Mouse (Mus musculus) lung, postnatal 0 days (tissue): Measurements from ENCODE around the gene Rnf166. TPM values are rescaled to one million over a fixed set of nuclear protein-coding genes. Genes with fewer than 3 reads are reported as not detected.

Source experiments
- ATAC-seq: fragments of 200-750 bp; cut with Nextera tagmentation; 2 replicates; pipeline ENCODE4 v1.8.0; 2017; ENCODE audit warnings: moderate library complexity
- DNase-seq: peaks from one replicate; pipeline ENCODE4 v3.0.0-alpha.2; 2016; ENCODE audit warnings: low spot score
- H3K27ac ChIP-seq: fragments of 300-500 bp; sonication (generic); 2 replicates; pipeline ENCODE4 v1.5.1; 2014; ENCODE audit warnings: antibody characterized with exemption, mild to moderate bottlenecking, low read length, mixed read lengths
- H3K27me3 ChIP-seq: fragments of 300-500 bp; sonication (generic); replicated peaks from 2 replicates; pipeline ENCODE4 v1.6.1; 2014; ENCODE audit warnings: low read length, mixed read lengths; ENCODE audit not compliant: insufficient read depth
- H3K36me3 ChIP-seq: fragments of 300-500 bp; sonication (generic); 2 replicates; pipeline ENCODE4 v1.6.1; 2014; ENCODE audit warnings: low read length, mixed read lengths; ENCODE audit not compliant: insufficient read depth
- H3K4me1 ChIP-seq: fragments of 300-500 bp; sonication (generic); 2 replicates; pipeline ENCODE4 v1.6.1; 2014; ENCODE audit warnings: antibody characterized with exemption, low read depth, low read length, mixed read lengths; ENCODE audit not compliant: insufficient read depth
- H3K4me2 ChIP-seq: fragments of 300-500 bp; sonication (generic); replicated peaks from 2 replicates; pipeline ENCODE4 v1.6.1; 2014; ENCODE audit warnings: low read depth, mild to moderate bottlenecking, low read length, moderate library complexity, mixed read lengths
- H3K4me3 ChIP-seq: fragments of 300-500 bp; sonication (generic); 2 replicates; pipeline ENCODE4 v1.5.1; 2014; ENCODE audit warnings: low read depth, low read length
- H3K9ac ChIP-seq: fragments of 300-500 bp; sonication (generic); replicated peaks from 2 replicates; pipeline ENCODE4 v1.6.1; 2014; ENCODE audit warnings: low read depth, mild to moderate bottlenecking
- H3K9me3 ChIP-seq: fragments of 300-500 bp; sonication (generic); 2 replicates; pipeline ENCODE4 v1.6.1; 2016; ENCODE audit warnings: low read length, mixed read lengths
- CTCF ChIP-seq: IDR thresholded peaks from 2 replicates; pipeline ENCODE4 v1.5.1; 2016; ENCODE audit warnings: antibody characterized with exemption, mild to moderate bottlenecking
- EP300 ChIP-seq: IDR thresholded peaks from 2 replicates; pipeline ENCODE4 v1.6.1; 2016; ENCODE audit warnings: antibody characterized with exemption, mild to moderate bottlenecking, control low read depth
- WGBS: fragments of 180-500 bp; shearing (Covaris S2); extraction: QIAGEN DNeasy Blood & Tissue Kit; methylation state at CpG from one replicate; pipeline ENCODE4 v1.1.7; 2014; 5-methylcytosine and 5-hydroxymethylcytosine counted together
- polyA plus RNA-seq: library from polyadenylated mRNA; unstranded; fragments of >200 nt; fragmentation: Nextera tagmentation; extraction: Ambion mirVana; gene quantifications from 2 replicates; pipeline ENCODE4 v1.2.1, GENCODE M21; 2015

The Rnf166 gene
- polyA plus RNA-seq, 1 experiment from 2014 or later = 52.7 TPM

DNA sequence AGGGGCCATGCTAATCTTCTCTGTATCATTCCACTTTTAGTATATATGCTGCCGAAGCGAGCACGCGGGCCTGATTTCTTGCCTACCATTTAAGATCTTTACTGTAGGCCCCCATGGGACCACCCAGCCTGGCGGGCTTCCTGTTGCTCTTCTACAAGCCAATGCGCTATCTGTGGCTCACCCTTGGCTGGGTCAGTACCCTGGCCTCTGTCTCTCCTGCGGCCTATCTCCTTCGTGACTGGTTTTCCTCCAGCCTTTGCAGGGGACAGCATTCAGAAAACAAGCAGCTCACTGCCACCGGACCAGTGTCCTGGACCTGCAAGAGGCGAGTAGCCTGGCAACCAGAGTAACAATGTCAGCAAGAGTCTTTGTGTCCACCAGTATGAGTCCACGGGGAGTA lies 44.7 kb upstream of the Rnf166 start:
- Histone ChIP-seq H3K9me3 (no peaks in the 10 kb centered on the region), H3K27me3 (no peaks in the 10 kb centered on the region), H3K9ac (no peak overlapping the region), H3K4me2 (no peak overlapping the region), H3K4me3 (no peak overlapping the region), H3K4me1 (peaks cover 50% of the 10 kb centered on the region), H3K27ac (peak overlapping the region; percentile 63), H3K36me3 (no peaks in the 10 kb centered on the region)
- ATAC-seq (no peak), DNase-seq (no peak)
- TF ChIP-seq EP300 = no peak
- no peak for TF ChIP-seq CTCF
- WGBS = 61% methylated on average over 11 of the region's 11 CpGs

DNA sequence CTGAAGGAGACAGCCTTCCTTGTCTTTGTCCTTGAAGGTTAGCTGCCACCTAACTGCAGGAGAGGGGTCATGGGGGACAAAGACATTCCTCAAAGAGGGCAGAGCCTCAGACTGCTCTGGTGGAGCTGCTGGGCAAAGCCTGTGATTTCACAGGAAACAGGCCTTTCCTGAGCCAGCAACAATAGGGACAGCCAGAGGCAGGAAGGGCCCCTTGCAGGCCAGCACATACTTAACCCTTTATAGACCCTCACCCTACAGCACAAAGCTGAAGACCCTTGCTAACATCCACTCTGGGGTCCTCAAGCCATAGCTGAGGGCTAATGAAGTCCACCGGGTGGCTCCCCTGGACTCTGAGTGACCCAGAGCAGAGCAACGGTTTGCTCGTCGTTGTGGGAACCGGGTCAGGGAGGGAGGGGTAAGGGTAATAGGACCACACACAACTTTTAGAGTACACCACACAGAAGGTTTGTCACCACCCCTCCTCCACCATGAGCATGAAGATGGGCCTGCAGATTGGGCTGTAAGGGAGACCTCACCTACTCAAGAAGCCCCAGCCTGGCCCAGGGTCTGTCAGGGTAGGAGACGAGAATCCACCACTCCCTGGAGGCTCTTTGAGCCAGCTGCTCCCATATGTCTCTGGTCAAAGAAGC lies 41.8 kb upstream of the Rnf166 start:
- H3K4me3 ChIP-seq = no peak overlapping the region
- no peaks in the 10 kb centered on the region for H3K27me3 ChIP-seq
- DNase-seq (peak; percentile 81), ATAC-seq (peak; percentile 87)
- peak overlapping the region; percentile 87 for H3K27ac ChIP-seq
- 0 out of 2 replicates have a peak overlapping the region, but pooled peaks have one; percentile 9 for H3K4me2 ChIP-seq
- TF ChIP-seq CTCF (peak; percentile 37), EP300 (peak; percentile 76)
- H3K9me3 ChIP-seq = no peaks in the 10 kb centered on the region
- H3K9ac ChIP-seq = 0 out of 2 replicates have a peak overlapping the region, but pooled peaks have one; percentile 24
- peaks cover 21% of the 10 kb centered on the region for H3K4me1 ChIP-seq
- no peaks in the 10 kb centered on the region for H3K36me3 ChIP-seq
- WGBS = 13% methylated on average over 6 of the region's 6 CpGs

GRCm38 (mm10) chr8:122515699-122516098 lies 39.8 kb upstream of the Rnf166 start:
- ATAC-seq (no peak), DNase-seq (no peak)
- H3K27ac ChIP-seq = 0 out of 2 replicates have a peak overlapping the region, but pooled peaks have one; percentile 87
- peaks cover 21% of the 10 kb centered on the region for H3K4me1 ChIP-seq
- H3K4me2 ChIP-seq = no peak overlapping the region
- WGBS = 89% methylated on average over 14 of the region's 14 CpGs
- H3K9ac ChIP-seq = no peak overlapping the region
- TF ChIP-seq EP300 (no peak), CTCF (no peak)
- no peak overlapping the region for H3K4me3 ChIP-seq
- no peaks in the 10 kb centered on the region for H3K9me3 ChIP-seq
- no peaks in the 10 kb centered on the region for H3K27me3 ChIP-seq
- H3K36me3 ChIP-seq = no peaks in the 10 kb centered on the region

GRCm38 (mm10) chr8:122512392-122512791 lies 36.5 kb upstream of the Rnf166 start:
- no peak overlapping the region for H3K4me2 ChIP-seq
- H3K27ac ChIP-seq = no peak overlapping the region; the same call in 1 of the 2 replicates
- peaks cover 3% of the 10 kb centered on the region for H3K4me1 ChIP-seq
- DNase-seq = peak; percentile 13
- 0 out of 2 replicates have a peak, but pooled peaks have one; percentile 7 for ATAC-seq
- H3K36me3 ChIP-seq = no peaks in the 10 kb centered on the region
- 62% methylated on average over 7 of the region's 7 CpGs for WGBS
- no peak overlapping the region for H3K4me3 ChIP-seq
- no peak overlapping the region for H3K9ac ChIP-seq
- no peaks in the 10 kb centered on the region for H3K27me3 ChIP-seq
- no peak for TF ChIP-seq CTCF
- no peak for TF ChIP-seq EP300
- no peaks in the 10 kb centered on the region for H3K9me3 ChIP-seq

DNA sequence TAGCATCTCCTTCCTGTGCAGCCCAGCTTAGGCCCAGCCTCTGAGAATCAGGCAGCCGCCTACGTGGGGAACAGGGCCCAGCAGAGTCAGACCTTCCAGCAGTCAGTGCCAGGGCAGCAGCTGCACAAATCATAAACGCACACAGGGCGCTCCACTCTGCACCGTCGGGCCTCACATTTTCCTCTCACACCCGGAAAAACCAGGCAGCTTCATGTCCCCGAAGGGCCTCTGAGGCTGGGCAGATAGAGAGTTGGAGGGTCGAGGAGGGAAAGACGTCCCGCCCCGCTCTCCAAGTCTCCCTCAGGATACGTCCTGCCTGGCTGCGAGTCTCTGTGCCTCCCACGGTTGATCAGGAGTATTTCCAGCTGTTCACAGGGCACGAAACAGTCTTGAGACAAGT lies 35.7 kb upstream of the Rnf166 start:
- no peaks in the 10 kb centered on the region; the same call in 1 of the 2 replicates for H3K4me1 ChIP-seq
- TF ChIP-seq CTCF (no peak), EP300 (no peak)
- peak; percentile 85 for DNase-seq
- no peaks in the 10 kb centered on the region for H3K9me3 ChIP-seq
- no peak overlapping the region for H3K9ac ChIP-seq
- no peaks in the 10 kb centered on the region for H3K27me3 ChIP-seq
- no peak overlapping the region for H3K4me2 ChIP-seq
- whole genome bisulfite sequencing = 39% methylated on average over 16 of the region's 16 CpGs
- H3K4me3 ChIP-seq = no peak overlapping the region
- H3K27ac ChIP-seq = peak overlapping the region; percentile 71; the same call in 1 of the 2 replicates
- peak; percentile 84 for ATAC-seq
- 0 out of 2 replicates have a peak, but pooled peaks cover under 1% of the 10 kb centered on the region for H3K36me3 ChIP-seq

DNA sequence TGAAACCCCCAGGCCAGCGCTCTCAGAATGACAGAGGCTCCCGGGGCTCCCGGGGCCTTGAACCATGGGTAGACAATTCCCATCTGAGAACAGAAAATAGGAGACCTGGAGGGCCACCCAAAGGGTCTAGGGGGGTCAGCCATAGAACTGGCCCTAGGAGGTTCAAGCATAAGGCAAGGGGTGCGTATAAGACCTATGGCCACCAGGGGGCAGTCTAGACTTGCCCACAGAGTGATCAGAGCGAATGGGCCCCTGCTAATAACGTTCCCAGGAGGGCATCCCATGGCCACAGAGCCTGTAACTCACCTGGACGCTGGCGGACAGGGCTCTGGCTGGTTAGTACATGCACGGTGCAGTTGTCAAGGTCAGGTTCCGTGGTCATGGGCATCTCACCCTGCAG lies 25.0 kb upstream of the Rnf166 start:
- Histone ChIP-seq H3K4me2 (no peak overlapping the region), H3K27me3 (no peaks in the 10 kb centered on the region), H3K4me1 (no peaks in the 10 kb centered on the region), H3K9me3 (no peaks in the 10 kb centered on the region), H3K36me3 (peaks cover 24% of the 10 kb centered on the region), H3K27ac (no peak overlapping the region), H3K4me3 (no peak overlapping the region), H3K9ac (no peak overlapping the region)
- DNase-seq (peak; percentile 92), ATAC-seq (peak; percentile 60)
- peak; percentile 97 for TF ChIP-seq CTCF
- no peak for TF ChIP-seq EP300
- WGBS = 35% methylated on average over 10 of the region's 10 CpGs
